Mouse (Mus musculus): ENCODE results near the gene Prr12. TPM values are rescaled to one million over a fixed set of nuclear protein-coding genes. Genes with fewer than 3 reads are reported as not detected.

Gene Prr12
- polyA plus RNA-seq (2017; shearing (Covaris generic)), result 3.5 TPM

GRCm38 (mm10) chr7:45052862-45053116, at the start of gene Prr12:
Prr12 (minus strand) TSS chr7:45052881.

GRCm38 (mm10) chr7:45092048-45092447, 39.4 kb upstream of the Prr12 start, which contains the start of gene Rcn3:
Rcn3 (minus strand) TSS chr7:45092221.

GRCm38 (mm10) chr7:45062239-45062835, 9.7 kb upstream of the Prr12 start, which contains the start of the genes Nosip and Prrg2:
Nosip (plus strand) TSS chr7:45062429.
Prrg2 (minus strand) TSS chr7:45062677.

GRCm38 (mm10) chr7:45017242-45018061, 35.2 kb downstream of the Prr12 start, which contains the start of gene Rras:
Rras (plus strand) TSS chr7:45017961.

GRCm38 (mm10) chr7:45015957-45016612, 36.6 kb downstream of the Prr12 start, which contains the start of gene Scaf1:
Scaf1 (minus strand) TSS chr7:45016363.

GRCm38 (mm10) chr7:44998501-44998955, 54.2 kb downstream of the Prr12 start, which contains the start of gene Bcl2l12:
Bcl2l12 (minus strand) TSS chr7:44998712.

GRCm38 (mm10) chr7:44997231-44997939, 55.3 kb downstream of the Prr12 start, which contains the start of gene Irf3:
Irf3 (plus strand) TSS chr7:44997648.

GRCm38 (mm10) chr7:44986192-44986878, 66.3 kb downstream of the Prr12 start, which contains the start of gene Prmt1:
Prmt1 (minus strand) TSS chr7:44986568.

Other genes starting within 250 kb of the Prr12 start
- 63.1 TPM for gene Nup62, start 236.8 kb downstream of the Prr12 start, polyA plus RNA-seq (2017; shearing (Covaris generic))
- gene Il4i1, start 236.5 kb downstream of the Prr12 start, polyA plus RNA-seq (2017; shearing (Covaris generic)), result 2.9 TPM
- gene Atf5, start 236.2 kb downstream of the Prr12 start, polyA plus RNA-seq (2017; shearing (Covaris generic)), result 0.22 TPM
- gene Akt1s1, start 203.9 kb downstream of the Prr12 start, polyA plus RNA-seq (2017; shearing (Covaris generic)), result 20.5 TPM
- gene Tbc1d17, start 203.8 kb downstream of the Prr12 start, polyA plus RNA-seq (2017; shearing (Covaris generic)), result 114 TPM
- 112 TPM for gene Pnkp, start 195.7 kb downstream of the Prr12 start, polyA plus RNA-seq (2017; shearing (Covaris generic))
- 10.1 TPM for gene Ptov1, start 183.1 kb downstream of the Prr12 start, polyA plus RNA-seq (2017; shearing (Covaris generic))
- 52.0 TPM for gene Med25, start 160.2 kb downstream of the Prr12 start, polyA plus RNA-seq (2017; shearing (Covaris generic))
- 52.1 TPM for gene Fuz, start 156.8 kb downstream of the Prr12 start, polyA plus RNA-seq (2017; shearing (Covaris generic))
- gene Ap2a1, start 123.4 kb downstream of the Prr12 start, polyA plus RNA-seq (2017; shearing (Covaris generic)), result 36.1 TPM
- gene Tsks, start 109.7 kb downstream of the Prr12 start, polyA plus RNA-seq (2017; shearing (Covaris generic)), result not detected
- 0.72 TPM for gene Cpt1c, start 78.0 kb downstream of the Prr12 start, polyA plus RNA-seq (2017; shearing (Covaris generic))
- 180 TPM for gene Prmt1, start 66.3 kb downstream of the Prr12 start, polyA plus RNA-seq (2017; shearing (Covaris generic))
- 248 TPM for gene Irf3, start 55.2 kb downstream of the Prr12 start, polyA plus RNA-seq (2017; shearing (Covaris generic))
- 29.1 TPM for gene Bcl2l12, start 54.2 kb downstream of the Prr12 start, polyA plus RNA-seq (2017; shearing (Covaris generic))
- gene Scaf1, start 36.5 kb downstream of the Prr12 start, polyA plus RNA-seq (2017; shearing (Covaris generic)), result 27.6 TPM
- gene Rras, start 34.9 kb downstream of the Prr12 start, polyA plus RNA-seq (2017; shearing (Covaris generic)), result 15.1 TPM
- gene Nosip, start 9.5 kb upstream of the Prr12 start, polyA plus RNA-seq (2017; shearing (Covaris generic)), result 127 TPM
- 3.2 TPM for gene Prrg2, start 9.8 kb upstream of the Prr12 start, polyA plus RNA-seq (2017; shearing (Covaris generic))
- 159 TPM for gene Rcn3, start 39.3 kb upstream of the Prr12 start, polyA plus RNA-seq (2017; shearing (Covaris generic))
- 6.5 TPM for gene Fcgrt, start 51.0 kb upstream of the Prr12 start, polyA plus RNA-seq (2017; shearing (Covaris generic))
- 2,486 TPM for gene Rps11, start 71.6 kb upstream of the Prr12 start, polyA plus RNA-seq (2017; shearing (Covaris generic))
- 2,118 TPM for gene Rpl13a, start 75.9 kb upstream of the Prr12 start, polyA plus RNA-seq (2017; shearing (Covaris generic))
- gene Gm45713, start 83.3 kb upstream of the Prr12 start, polyA plus RNA-seq (2017; shearing (Covaris generic)), result not detected
- 225 TPM for gene Flt3l, start 83.6 kb upstream of the Prr12 start, polyA plus RNA-seq (2017; shearing (Covaris generic))
- 59.5 TPM for gene Pih1d1, start 101.4 kb upstream of the Prr12 start, polyA plus RNA-seq (2017; shearing (Covaris generic))
- 70.8 TPM for gene Aldh16a1, start 101.7 kb upstream of the Prr12 start, polyA plus RNA-seq (2017; shearing (Covaris generic))
- gene Slc17a7, start 111.1 kb upstream of the Prr12 start, polyA plus RNA-seq (2017; shearing (Covaris generic)), result not detected
- gene Gfy, start 126.7 kb upstream of the Prr12 start, polyA plus RNA-seq (2017; shearing (Covaris generic)), result not detected
- not detected for gene Pth2, start 128.1 kb upstream of the Prr12 start, polyA plus RNA-seq (2017; shearing (Covaris generic))
- 0.26 TPM for gene Ccdc155, start 152.0 kb upstream of the Prr12 start, polyA plus RNA-seq (2017; shearing (Covaris generic))
- 23.5 TPM for gene Dkkl1, start 159.3 kb upstream of the Prr12 start, polyA plus RNA-seq (2017; shearing (Covaris generic))
- 1.8 TPM for gene Tead2, start 162.9 kb upstream of the Prr12 start, polyA plus RNA-seq (2017; shearing (Covaris generic))
- gene Cd37, start 186.2 kb upstream of the Prr12 start, polyA plus RNA-seq (2017; shearing (Covaris generic)), result 675 TPM
- not detected for gene Slc6a16, start 188.2 kb upstream of the Prr12 start, polyA plus RNA-seq (2017; shearing (Covaris generic))
- gene Slc6a21, start 224.6 kb upstream of the Prr12 start, polyA plus RNA-seq (2017; shearing (Covaris generic)), result not detected

Data from inflammation-experienced regulatory T-cells, adult 16 weeks (primary cell).